Mouse (Mus musculus): ENCODE measurements around the gene Atf1. TPM values are rescaled to one million over a fixed set of nuclear protein-coding genes. Genes with fewer than 3 reads are reported as not detected.
A peak's percentile ranks its signal among the peaks of the same experiment; 100 is the strongest.

Atf1 gene
- polyA plus RNA-seq, 1 experiment, result 14.3 TPM

- H3K4me1 ChIP-seq (ENCODE audit: control insufficient read depth, insufficient read depth, low read length), result no peaks in the 10 kb centered on the region; the same call in 1 of the 2 replicates
- no peak overlapping the region for H3K27ac ChIP-seq (ENCODE audit: insufficient read depth, low read length)
- no peak for TF ChIP-seq POLR2A (IDR thresholded peaks at IDR 0.05; ENCODE audit: extremely low read depth, insufficient read depth, low read length)
- no peak for TF ChIP-seq CTCF (IDR thresholded peaks at IDR 0.05; ENCODE audit: extremely low read depth, insufficient read depth, low read length)
- H3K4me3 ChIP-seq (ENCODE audit: insufficient read depth, low read length), result no peak overlapping the region
Measured at GRCm38 (mm10) chr15:100186882-100187672, 40.5 kb upstream of the Atf1 start.

GRCm38 (mm10) chr15:100188542-100188941, 39.1 kb upstream of the Atf1 start:
- Histone ChIP-seq H3K4me3 (ENCODE audit: insufficient read depth, low read length) (no peak overlapping the region), H3K4me1 (ENCODE audit: control insufficient read depth, insufficient read depth, low read length) (no peaks in the 10 kb centered on the region; the same call in 1 of the 2 replicates), H3K27ac (ENCODE audit: insufficient read depth, low read length) (no peak overlapping the region)
- TF ChIP-seq CTCF (IDR thresholded peaks at IDR 0.05; ENCODE audit: extremely low read depth, insufficient read depth, low read length) (0 out of 2 replicates have a peak, but pooled peaks have one; percentile 2), POLR2A (IDR thresholded peaks at IDR 0.05; ENCODE audit: extremely low read depth, insufficient read depth, low read length) (no peak)

GRCm38 (mm10) chr15:100188962-100189404, 38.6 kb upstream of the Atf1 start:
- Histone ChIP-seq H3K27ac (ENCODE audit: insufficient read depth, low read length) (no peak overlapping the region), H3K4me1 (ENCODE audit: control insufficient read depth, insufficient read depth, low read length) (no peaks in the 10 kb centered on the region; the same call in 1 of the 2 replicates), H3K4me3 (ENCODE audit: insufficient read depth, low read length) (no peak overlapping the region)
- TF ChIP-seq POLR2A (IDR thresholded peaks at IDR 0.05; ENCODE audit: extremely low read depth, insufficient read depth, low read length), result no peak
- TF ChIP-seq CTCF (IDR thresholded peaks at IDR 0.05; ENCODE audit: extremely low read depth, insufficient read depth, low read length), result no peak

- Histone ChIP-seq H3K4me3 (ENCODE audit: insufficient read depth, low read length) (no peak overlapping the region), H3K4me1 (ENCODE audit: control insufficient read depth, insufficient read depth, low read length) (no peaks in the 10 kb centered on the region; the same call in 1 of the 2 replicates), H3K27ac (ENCODE audit: insufficient read depth, low read length) (no peak overlapping the region)
- TF ChIP-seq POLR2A (IDR thresholded peaks at IDR 0.05; ENCODE audit: extremely low read depth, insufficient read depth, low read length), result no peak
Measured at GRCm38 (mm10) chr15:100190083-100190482, 37.5 kb upstream of the Atf1 start.

GRCm38 (mm10) chr15:100198983-100199745, 28.5 kb upstream of the Atf1 start:
- peak overlapping the region; percentile 85 for H3K27ac ChIP-seq (ENCODE audit: insufficient read depth, low read length)

GRCm38 (mm10) chr15:100199790-100200189, 27.8 kb upstream of the Atf1 start:
- peak overlapping the region; percentile 85; the same call in 1 of the 2 replicates for H3K27ac ChIP-seq (ENCODE audit: insufficient read depth, low read length)
- no peak for TF ChIP-seq POLR2A (IDR thresholded peaks at IDR 0.05; ENCODE audit: extremely low read depth, insufficient read depth, low read length)
- TF ChIP-seq CTCF (IDR thresholded peaks at IDR 0.05; ENCODE audit: extremely low read depth, insufficient read depth, low read length), result no peak
- H3K4me1 ChIP-seq (ENCODE audit: control insufficient read depth, insufficient read depth, low read length), result peaks cover 29% of the 10 kb centered on the region
- H3K4me3 ChIP-seq (ENCODE audit: insufficient read depth, low read length), result no peak overlapping the region

More at GRCm38 (mm10) chr15:100198983-100199745, 28.5 kb upstream of the Atf1 start:
- no peak for TF ChIP-seq POLR2A (IDR thresholded peaks at IDR 0.05; ENCODE audit: extremely low read depth, insufficient read depth, low read length)
- TF ChIP-seq CTCF (IDR thresholded peaks at IDR 0.05; ENCODE audit: extremely low read depth, insufficient read depth, low read length), result no peak
- Histone ChIP-seq H3K4me1 (ENCODE audit: control insufficient read depth, insufficient read depth, low read length) (peaks cover 27% of the 10 kb centered on the region), H3K4me3 (ENCODE audit: insufficient read depth, low read length) (no peak overlapping the region)

GRCm38 (mm10) chr15:100201806-100202205, 25.8 kb upstream of the Atf1 start:
- H3K27ac ChIP-seq (ENCODE audit: insufficient read depth, low read length), result peak overlapping the region; percentile 94
- TF ChIP-seq CTCF (IDR thresholded peaks at IDR 0.05; ENCODE audit: extremely low read depth, insufficient read depth, low read length) (no peak), POLR2A (IDR thresholded peaks at IDR 0.05; ENCODE audit: extremely low read depth, insufficient read depth, low read length) (no peak)
- H3K4me1 ChIP-seq (ENCODE audit: control insufficient read depth, insufficient read depth, low read length), result peaks cover 33% of the 10 kb centered on the region
- H3K4me3 ChIP-seq (ENCODE audit: insufficient read depth, low read length), result no peak overlapping the region

GRCm38 (mm10) chr15:100202431-100203015, 25.1 kb upstream of the Atf1 start:
- Histone ChIP-seq H3K4me3 (ENCODE audit: insufficient read depth, low read length) (no peak overlapping the region), H3K27ac (ENCODE audit: insufficient read depth, low read length) (peak overlapping the region; percentile 94), H3K4me1 (ENCODE audit: control insufficient read depth, insufficient read depth, low read length) (peaks cover 33% of the 10 kb centered on the region)
- TF ChIP-seq POLR2A (IDR thresholded peaks at IDR 0.05; ENCODE audit: extremely low read depth, insufficient read depth, low read length) (no peak), CTCF (IDR thresholded peaks at IDR 0.05; ENCODE audit: extremely low read depth, insufficient read depth, low read length) (no peak)

- no peak for TF ChIP-seq CTCF (IDR thresholded peaks at IDR 0.05; ENCODE audit: extremely low read depth, insufficient read depth, low read length)
- TF ChIP-seq POLR2A (IDR thresholded peaks at IDR 0.05; ENCODE audit: extremely low read depth, insufficient read depth, low read length), result 0 out of 2 replicates have a peak, but pooled peaks have one; percentile 20
- Histone ChIP-seq H3K4me3 (ENCODE audit: insufficient read depth, low read length) (no peak overlapping the region), H3K27ac (ENCODE audit: insufficient read depth, low read length) (peak overlapping the region; percentile 57; the same call in 1 of the 2 replicates), H3K4me1 (ENCODE audit: control insufficient read depth, insufficient read depth, low read length) (peaks cover 27% of the 10 kb centered on the region)
Measured at GRCm38 (mm10) chr15:100204574-100204973, 23.0 kb upstream of the Atf1 start.
